Comparison of ENCODE assay signal across 16 mouse cellular contexts in genomic region chr5:75921730-75922387, GRCm38 (mm10). TPM values are rescaled to one million over a fixed set of nuclear protein-coding genes. Genes with fewer than 3 reads are reported as not detected.
A peak's percentile ranks its signal among the peaks of the same experiment; 100 is the strongest.
DNase-seq lines count a peak whose midpoint lies in the region; ATAC-seq lines count a peak whose summit lies in the region.
"Had no signal": no experiment of that assay in that cellular context is flagged by ENCODE, and none has a peak within 500 bp of the region (broad histone marks: within the 10 kb centered on the region; RNA-seq: fewer than 3 reads in every experiment).

No protein-coding gene starts in this region.

- no peaks in the 10 kb centered on the region for H3K36me3 ChIP-seq in heart, embryonic 16.5 days (ENCODE audit: control insufficient read depth, insufficient read depth)
- H3K36me3 ChIP-seq in heart, embryonic 11.5 days (ENCODE audit: control insufficient read depth, insufficient read depth, low read length), result no peaks in the 10 kb centered on the region
- no peaks in the 10 kb centered on the region for H3K36me3 ChIP-seq in lung, embryonic 16.5 days (ENCODE audit: control insufficient read depth, insufficient read depth, low read length)
- no peaks in the 10 kb centered on the region for H3K36me3 ChIP-seq in limb, embryonic 11.5 days (ENCODE audit: control insufficient read depth, insufficient read depth, low read length)
- H3K36me3 ChIP-seq: embryonic facial prominence, embryonic 13.5 days; limb, embryonic 13.5 days; midbrain, embryonic 13.5 days had no signal

- H3K4me3 ChIP-seq in heart, embryonic 16.5 days (ENCODE audit: low read length), result no peak overlapping the region
- H3K4me3 ChIP-seq in heart, embryonic 11.5 days (ENCODE audit: low read depth, low read length), result no peak overlapping the region
- no peak overlapping the region for H3K4me3 ChIP-seq in lung, embryonic 16.5 days (ENCODE audit: low read length)
- H3K4me3 ChIP-seq in limb, embryonic 11.5 days (ENCODE audit: low read depth, low read length), result no peak overlapping the region
- H3K4me3 ChIP-seq: embryonic facial prominence, embryonic 13.5 days; layer of hippocampus, adult 2 months; limb, embryonic 13.5 days; midbrain, embryonic 13.5 days had no signal

- H3K9me3 ChIP-seq in heart, embryonic 16.5 days (replicated peaks; ENCODE audit: control insufficient read depth, low read length), result no peaks in the 10 kb centered on the region
- no peaks in the 10 kb centered on the region for H3K9me3 ChIP-seq in heart, embryonic 11.5 days (replicated peaks; ENCODE audit: control insufficient read depth, low read length)
- H3K9me3 ChIP-seq in lung, embryonic 16.5 days (ENCODE audit: control insufficient read depth, low read length), result no peaks in the 10 kb centered on the region
- H3K9me3 ChIP-seq in limb, embryonic 11.5 days (ENCODE audit: control insufficient read depth, low read length), result no peaks in the 10 kb centered on the region
- H3K9me3 ChIP-seq: embryonic facial prominence, embryonic 13.5 days; limb, embryonic 13.5 days; midbrain, embryonic 13.5 days had no signal

- H3K4me2 ChIP-seq in heart, embryonic 16.5 days (ENCODE audit: low read depth, low read length), result no peak overlapping the region
- H3K4me2 ChIP-seq in heart, embryonic 11.5 days, result no peak overlapping the region
- no peak overlapping the region for H3K4me2 ChIP-seq in lung, embryonic 16.5 days (ENCODE audit: low read depth, low read length)
- no peak overlapping the region for H3K4me2 ChIP-seq in limb, embryonic 11.5 days (ENCODE audit: low read depth, severe bottlenecking)
- H3K4me2 ChIP-seq: embryonic facial prominence, embryonic 13.5 days; limb, embryonic 13.5 days; midbrain, embryonic 13.5 days had no signal

- peak overlapping the region; percentile 60 for H3K27ac ChIP-seq in heart, embryonic 16.5 days (ENCODE audit: low read length)
- no peak overlapping the region; the same call in 1 of the 2 replicates for H3K27ac ChIP-seq in heart, embryonic 11.5 days (ENCODE audit: low read depth, low read length)
- H3K27ac ChIP-seq in lung, embryonic 16.5 days (ENCODE audit: low read length), result peak overlapping the region; percentile 67
- no peak overlapping the region for H3K27ac ChIP-seq in limb, embryonic 11.5 days (replicated peaks; ENCODE audit: low read depth, low read length)
- H3K27ac ChIP-seq: embryonic facial prominence, embryonic 13.5 days; layer of hippocampus, adult 2 months; limb, embryonic 13.5 days; midbrain, embryonic 13.5 days had no signal

- peaks cover 4% of the 10 kb centered on the region for H3K4me1 ChIP-seq in heart, embryonic 16.5 days (ENCODE audit: control insufficient read depth, insufficient read depth, low read length)
- H3K4me1 ChIP-seq in heart, embryonic 11.5 days (ENCODE audit: control insufficient read depth, insufficient read depth, low read length), result peaks cover 15% of the 10 kb centered on the region
- H3K4me1 ChIP-seq in lung, embryonic 16.5 days (replicated peaks; ENCODE audit: control insufficient read depth, insufficient read depth, low read length), result peaks cover 3% of the 10 kb centered on the region; the same call in 1 of the 2 replicates
- no peaks in the 10 kb centered on the region for H3K4me1 ChIP-seq in limb, embryonic 11.5 days (ENCODE audit: control insufficient read depth, insufficient read depth, low read length)
- H3K4me1 ChIP-seq: embryonic facial prominence, embryonic 13.5 days; midbrain, embryonic 13.5 days had no signal

- DNase-seq in lung, postnatal 4 days, result no peak
- DNase-seq in forelimb bud, embryonic 11.5 days (ENCODE audit: low read depth, low spot score), result peak; percentile 44
- DNase-seq in limb, embryonic 11.5 days (ENCODE audit: low spot score), result peak; percentile 43
- no peak for DNase-seq in urinary bladder, postnatal 14 days (ENCODE audit: low spot score)
- DNase-seq: cerebellum, adult 9-10 months; gastrocnemius, postnatal 25 days had no signal

- no peaks in the 10 kb centered on the region for H3K27me3 ChIP-seq in heart, embryonic 16.5 days (ENCODE audit: control insufficient read depth, insufficient read depth, low read length)
- no peaks in the 10 kb centered on the region for H3K27me3 ChIP-seq in heart, embryonic 11.5 days (ENCODE audit: control insufficient read depth, insufficient read depth, low read length)
- H3K27me3 ChIP-seq in lung, embryonic 16.5 days (ENCODE audit: control insufficient read depth, insufficient read depth, low read depth, low read length), result no peaks in the 10 kb centered on the region
- no peaks in the 10 kb centered on the region for H3K27me3 ChIP-seq in limb, embryonic 11.5 days (ENCODE audit: control insufficient read depth, insufficient read depth, low read length)
- H3K27me3 ChIP-seq: CH12.LX; embryonic facial prominence, embryonic 13.5 days; limb, embryonic 13.5 days; midbrain, embryonic 13.5 days; Patski had no signal

- peak; percentile 33; the same call in 1 of the 2 replicates for ATAC-seq in heart, embryonic 16.5 days (replicated peaks; ENCODE audit: extremely low read depth, insufficient read depth, low FRiP score)
- ATAC-seq in heart, embryonic 11.5 days (replicated peaks; ENCODE audit: insufficient number of reproducible peaks, low FRiP score, low TSS enrichment), result no peak
- peak; percentile 80 for ATAC-seq in lung, embryonic 16.5 days (ENCODE audit: low read depth)
- no peak for ATAC-seq in limb, embryonic 11.5 days (ENCODE audit: insufficient number of reproducible peaks, low FRiP score, low TSS enrichment, low read depth)
- ATAC-seq: forebrain, embryonic 16.5 days; midbrain, embryonic 13.5 days; Patski had no signal

- WGBS in heart, embryonic 16.5 days, result 40% methylated on average over 12 of the region's 12 CpGs
- 38% methylated on average over 12 of the region's 12 CpGs for WGBS in heart, embryonic 11.5 days (ENCODE audit: insufficient replicate concordance)
- 16% methylated on average over 12 of the region's 12 CpGs for WGBS in lung, embryonic 16.5 days
- WGBS in limb, embryonic 11.5 days, result 26% methylated on average over 12 of the region's 12 CpGs

- no peak overlapping the region for H3K9ac ChIP-seq in heart, embryonic 16.5 days (ENCODE audit: low read length)
- H3K9ac ChIP-seq in heart, embryonic 11.5 days (ENCODE audit: low read depth, low read length), result no peak overlapping the region
- H3K9ac ChIP-seq in lung, embryonic 16.5 days (ENCODE audit: low read length), result no peak overlapping the region
- no peak overlapping the region for H3K9ac ChIP-seq in limb, embryonic 11.5 days (ENCODE audit: low read length)
- H3K9ac ChIP-seq: embryonic facial prominence, embryonic 13.5 days; limb, embryonic 13.5 days; midbrain, embryonic 13.5 days had no signal

RNA-seq across cellular contexts. Expression of gene Kdr, which starts 56.4 kb away (rescaled TPM):
- 38.5 and 46.2 TPM in 2 replicates for polyA plus RNA-seq in heart, embryonic 16.5 days (2015; fragmentation: Nextera tagmentation; extraction: Ambion mirVana)
- polyA plus RNA-seq in heart, embryonic 11.5 days (2014; fragmentation: Nextera tagmentation; extraction: Ambion mirVana), result 31.6 and 46.9 TPM in 2 replicates
- 65.0 and 69.4 TPM in 2 replicates for polyA plus RNA-seq in lung, embryonic 16.5 days (2015; fragmentation: Nextera tagmentation; extraction: Ambion mirVana)
- polyA plus RNA-seq in limb, embryonic 11.5 days (2014; fragmentation: Nextera tagmentation; extraction: Ambion mirVana), result 18.4 and 22.2 TPM in 2 replicates
- polyA plus RNA-seq: Patski had no signal

Comparison
In these comparisons a context has a peak if more than half of its experiments do, and no peak if none do; other contexts are left out.
1. ATAC-seq: peak in heart, embryonic 16.5 days (single experiment) and lung, embryonic 16.5 days (single experiment); none in heart, embryonic 11.5 days (single experiment) and limb, embryonic 11.5 days (single experiment).
2. H3K27ac ChIP-seq: peak in heart, embryonic 16.5 days (single experiment) and lung, embryonic 16.5 days (single experiment); none in heart, embryonic 11.5 days (single experiment) and limb, embryonic 11.5 days (single experiment).
3. DNase-seq: peak in forelimb bud, embryonic 11.5 days (single experiment) and limb, embryonic 11.5 days (single experiment); none in lung, postnatal 4 days (0 of 2) and urinary bladder, postnatal 14 days (single experiment).